Mouse (Mus musculus) MEL (cell line): ENCODE data around the gene Phf12.

Source experiments
- CTCF ChIP-seq, 3 experiments: IDR thresholded peaks in 2 of 3; conservative IDR thresholded peaks in 1 of 3; 2 replicates each; pipeline ENCODE4 v1.5.1; 2011 to 2012; ENCODE audit warnings: low read length in 3 of 3, low read depth in 2 of 3, mild to moderate bottlenecking in 2 of 3, improper control_type of control experiment in 1 of 3, inconsistent platforms in 1 of 3, mixed read lengths in 1 of 3, moderate library complexity in 1 of 3; ENCODE audit not compliant: control insufficient read depth in 1 of 3, insufficient read depth in 1 of 3, poor library complexity in 1 of 3, severe bottlenecking in 1 of 3
- EP300 ChIP-seq, 2 experiments: IDR thresholded peaks; 2 replicates each; pipeline ENCODE4 v1.6.1; 2011; ENCODE audit warnings: improper control_type of control experiment in 2 of 2, low read length in 2 of 2, low read depth in 1 of 2, mild to moderate bottlenecking in 1 of 2
- MYB ChIP-seq: IDR thresholded peaks from 2 replicates; pipeline ENCODE4 v1.6.1; 2011; ENCODE audit warnings: mild to moderate bottlenecking, low read depth, low read length, improper control_type of control experiment
- POLR2A ChIP-seq, 2 experiments: IDR thresholded peaks; 2 replicates each; pipeline ENCODE4 v1.6.1; 2011 to 2012; ENCODE audit warnings: low read length in 2 of 2, mild to moderate bottlenecking in 2 of 2, control low read depth in 1 of 2, improper control_type of control experiment in 1 of 2, low read depth in 1 of 2, moderate library complexity in 1 of 2; ENCODE audit not compliant: control insufficient read depth in 1 of 2, insufficient read depth in 1 of 2, poor library complexity in 1 of 2
- ZNF384 ChIP-seq: IDR thresholded peaks from 2 replicates; pipeline ENCODE4 v1.6.1; 2012; ENCODE audit warnings: low read depth, mild to moderate bottlenecking, inconsistent platforms, low read length, improper control_type of control experiment

DNA sequence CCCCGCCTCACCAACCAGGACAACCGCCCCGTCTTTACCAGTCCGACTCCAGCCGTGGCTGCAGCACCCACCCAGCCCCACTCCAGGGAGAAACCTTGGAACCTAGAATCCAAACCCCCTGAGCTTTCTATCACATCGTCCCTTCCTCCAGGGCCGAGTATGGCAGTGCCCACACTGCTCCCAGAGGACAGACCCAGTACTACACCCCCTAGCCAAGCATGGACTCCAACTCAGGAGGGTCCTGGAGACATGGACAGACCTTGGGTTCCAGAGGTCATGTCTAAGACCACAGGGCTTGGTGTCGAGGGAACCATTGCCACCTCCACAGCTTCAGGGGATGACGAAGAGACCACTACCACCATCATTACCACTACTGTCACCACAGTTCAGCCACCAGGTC lies 28.9 kb upstream of the Phf12 start:
- TF ChIP-seq CTCF (IDR thresholded peaks at IDR 0.05 in 2 of 3, conservative IDR thresholded peaks at IDR 0.05 in 1 of 3; ENCODE audit: control insufficient read depth in 1 of 3, insufficient read depth in 1 of 3, low read depth in 2 of 3, low read length in 3 of 3, poor library complexity in 1 of 3, severe bottlenecking in 1 of 3) (peak; percentile 66 to 90 (median 68)), POLR2A (IDR thresholded peaks at IDR 0.05; ENCODE audit: control insufficient read depth in 1 of 2, insufficient read depth in 1 of 2, low read depth in 1 of 2, low read length in 2 of 2, poor library complexity in 1 of 2) (no peak), ZNF384 (no peak), MYB (no peak), EP300 (IDR thresholded peaks at IDR 0.05; ENCODE audit: low read depth in 1 of 2, low read length in 2 of 2) (no peak)
